Mouse (Mus musculus) left cerebral cortex, adult 8-10 months (tissue): Measurements from ENCODE around the gene Atf6. TPM values are rescaled to one million over a fixed set of nuclear protein-coding genes. Genes with fewer than 3 reads are reported as not detected.

Source experiments
- DNase-seq, 2 experiments: peaks; one replicate each; pipeline ENCODE4 v3.0.0; 2022; ENCODE audit warnings: low spot score in 2 of 2
- total RNA-seq, 4 experiments: library from RNA; stranded (reverse); gene quantifications; 2 replicates each; pipeline ENCODE4 v1.2.4; 2022

Atf6 gene
- total RNA-seq, 4 experiments from 2014 or later, result 51.3 to 62.1 (median 55.1) TPM

DNA sequence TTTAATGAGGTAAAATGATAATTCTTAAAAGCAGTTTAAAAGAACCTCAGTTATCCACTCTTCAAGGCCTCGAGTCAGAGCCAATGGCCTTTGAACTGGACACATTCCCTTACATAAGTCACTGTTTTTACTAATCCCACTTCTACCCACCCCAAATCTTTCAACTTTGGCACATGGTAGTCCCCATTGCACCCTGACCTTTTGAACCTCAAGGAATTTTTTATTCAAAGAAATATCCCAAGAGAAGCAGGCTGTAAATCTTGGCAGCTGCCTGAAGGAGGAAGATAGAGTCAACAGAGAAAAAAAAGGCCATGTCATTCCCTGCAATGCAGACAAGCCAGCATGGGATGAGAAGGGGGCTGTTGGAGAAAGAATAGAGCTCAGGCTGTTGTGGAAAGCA lies 93.1 kb downstream of the Atf6 start:
- DNase-seq, result no peak

DNA sequence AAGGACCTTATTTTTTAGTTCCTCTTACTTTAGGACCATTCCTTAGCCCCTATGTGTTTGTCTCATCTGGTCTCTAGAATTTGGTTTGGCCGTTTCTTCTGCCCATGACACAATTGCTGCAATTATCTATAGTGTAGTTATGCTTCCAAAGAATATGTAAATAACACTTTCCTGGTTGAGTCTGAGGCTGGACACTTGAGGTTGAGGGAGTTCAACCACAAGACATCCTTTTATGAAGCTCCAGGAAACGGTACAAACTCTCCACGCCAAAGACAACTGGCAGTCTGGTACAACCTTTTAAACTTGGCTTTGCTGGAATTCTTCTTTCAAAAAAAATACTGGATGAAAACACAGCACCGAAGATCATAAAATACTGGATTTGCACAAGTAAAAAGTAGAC lies 94.1 kb downstream of the Atf6 start:
- no peak for DNase-seq

DNA sequence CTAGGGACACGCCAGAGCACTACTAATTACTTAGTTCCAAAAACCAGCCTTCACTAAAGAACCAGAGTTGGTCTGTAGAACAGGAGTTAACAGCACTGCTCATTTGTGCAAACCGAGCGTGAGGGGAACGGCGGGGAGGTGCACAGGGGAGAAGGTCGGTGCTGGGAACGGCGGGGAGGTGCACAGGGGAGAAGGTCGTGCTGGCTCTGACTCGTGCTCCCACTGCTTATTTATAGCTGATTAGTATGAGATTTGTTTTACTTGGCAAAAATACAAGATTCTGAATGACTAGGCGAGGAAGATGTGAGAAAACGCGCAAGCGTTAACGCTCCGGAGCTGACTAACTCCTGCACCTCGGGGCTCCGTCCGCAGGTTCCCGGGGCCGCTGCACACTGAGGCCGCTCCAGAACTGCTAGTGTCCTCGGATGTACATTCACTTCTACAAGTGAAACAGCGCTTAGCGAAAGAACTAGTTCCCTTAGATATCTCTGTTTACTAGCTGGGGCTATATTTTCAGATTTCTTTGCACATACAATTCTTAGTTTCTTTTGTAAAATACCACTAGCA lies 96.1 kb downstream of the Atf6 start:
- no peak for DNase-seq

DNA sequence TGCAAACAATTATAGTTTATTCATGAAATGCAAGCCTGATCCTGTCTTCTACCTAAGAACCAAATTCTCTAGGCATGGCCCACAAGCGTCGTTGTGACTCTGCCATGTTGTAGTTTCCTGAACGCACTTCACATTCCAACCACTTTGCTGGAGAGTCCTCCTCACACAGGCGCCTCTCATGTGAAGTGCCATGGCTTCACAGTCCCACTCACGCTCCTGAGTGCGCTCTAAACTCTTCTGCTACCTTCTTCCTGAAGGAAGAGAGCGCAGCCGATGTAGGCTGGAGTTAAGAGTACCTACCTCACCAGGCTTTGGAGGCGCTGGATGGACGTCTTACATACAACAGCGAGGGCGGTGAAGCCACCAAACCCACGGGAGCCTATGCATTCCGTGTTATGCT lies 96.9 kb downstream of the Atf6 start:
- DNase-seq, result no peak

DNA sequence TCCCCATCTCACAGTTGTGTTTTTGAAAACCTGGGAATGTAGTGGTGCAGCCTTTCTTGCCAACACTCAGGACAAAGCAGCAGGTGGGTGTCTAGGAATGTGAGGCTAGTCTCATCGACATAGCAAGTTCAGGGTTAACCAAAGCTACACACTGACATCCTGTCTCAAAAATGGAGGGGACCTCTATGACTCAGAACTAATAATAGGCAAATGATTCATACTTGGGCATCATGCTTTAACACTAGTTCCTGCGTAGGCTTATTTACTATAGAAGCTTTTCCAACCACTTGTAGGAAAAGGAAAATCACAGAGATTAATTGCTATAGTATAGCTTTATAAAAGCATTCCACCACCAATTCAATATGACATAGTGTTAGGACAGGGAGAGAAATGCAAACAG lies 100.6 kb downstream of the Atf6 start:
- no peak for DNase-seq

DNA sequence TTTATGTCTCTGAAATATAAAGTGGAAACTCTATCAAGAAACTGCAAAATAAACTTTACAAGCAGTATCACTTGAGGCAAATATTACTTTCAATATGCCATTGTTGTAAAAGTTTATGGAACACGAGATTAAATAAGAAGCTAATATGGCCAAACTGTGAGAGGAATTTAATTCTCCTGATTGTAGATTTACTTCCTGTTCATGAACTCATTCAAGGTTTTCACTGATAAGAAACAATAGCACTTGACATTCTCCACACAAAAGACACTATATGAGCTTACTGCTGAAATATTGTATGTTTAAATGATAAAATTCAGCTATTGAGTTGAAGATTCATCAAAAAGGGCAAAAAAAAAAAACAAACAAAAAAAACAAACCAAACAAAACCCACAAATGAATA lies 102.8 kb downstream of the Atf6 start:
- DNase-seq, result no peak

DNA sequence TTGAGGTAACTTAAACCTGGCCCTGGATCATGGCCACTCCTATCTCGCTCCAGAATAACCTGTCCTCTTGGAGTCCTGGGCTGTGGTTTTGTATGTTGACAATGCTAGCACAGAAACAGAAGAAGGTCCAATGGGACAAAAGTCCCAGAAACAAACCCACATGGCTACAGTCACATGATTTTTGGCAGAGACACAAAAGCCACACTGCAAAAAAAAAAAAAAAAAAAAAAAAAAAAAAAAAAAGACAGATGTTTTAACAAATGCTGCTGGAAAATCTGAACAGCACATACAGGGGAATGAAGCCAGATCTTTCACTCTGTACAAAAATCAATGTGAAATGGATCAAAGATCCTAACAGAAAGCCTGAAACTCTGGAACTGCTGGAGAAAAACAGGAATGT lies 105.9 kb downstream of the Atf6 start:
- DNase-seq, result no peak

DNA sequence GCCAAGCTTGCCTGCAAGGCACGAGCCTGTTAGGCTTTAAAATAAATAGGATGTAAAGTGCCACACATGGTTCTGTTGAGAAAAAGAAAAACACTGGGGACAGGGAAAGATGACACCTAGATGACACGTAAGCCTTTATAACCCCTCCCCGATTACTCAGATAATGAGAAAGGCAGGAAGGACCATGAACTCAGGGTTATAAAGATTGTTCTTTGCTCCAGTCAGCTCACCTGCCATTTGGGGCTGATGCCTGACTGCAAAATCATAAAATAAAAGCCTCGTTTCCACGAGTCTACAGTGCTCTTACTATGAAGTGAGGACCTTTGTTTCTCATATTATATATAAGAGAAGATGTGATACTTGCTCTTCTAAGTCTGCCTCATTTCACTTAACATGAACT lies 114.0 kb downstream of the Atf6 start:
- DNase-seq, result no peak

DNA sequence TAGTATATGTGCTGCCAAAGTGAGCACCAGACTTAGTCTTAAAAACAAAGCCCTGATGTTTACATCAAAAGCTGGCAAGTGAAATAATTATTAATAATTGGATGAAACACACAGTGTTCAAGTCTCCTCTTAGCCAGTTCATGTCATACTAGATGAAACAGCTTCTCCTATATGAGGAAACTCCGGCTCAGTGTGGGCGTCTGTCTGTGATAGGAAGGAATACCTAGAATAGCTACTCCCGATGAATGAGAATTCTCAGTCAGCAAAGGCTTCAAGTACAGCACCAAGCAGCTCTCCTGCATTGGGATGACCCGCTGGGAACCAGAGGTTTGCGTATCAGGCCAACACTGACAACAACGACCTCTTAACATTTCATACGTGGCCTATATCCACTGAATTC lies 115.8 kb downstream of the Atf6 start:
- DNase-seq, result peak in 1 of 2 experiments; percentile 36

DNA sequence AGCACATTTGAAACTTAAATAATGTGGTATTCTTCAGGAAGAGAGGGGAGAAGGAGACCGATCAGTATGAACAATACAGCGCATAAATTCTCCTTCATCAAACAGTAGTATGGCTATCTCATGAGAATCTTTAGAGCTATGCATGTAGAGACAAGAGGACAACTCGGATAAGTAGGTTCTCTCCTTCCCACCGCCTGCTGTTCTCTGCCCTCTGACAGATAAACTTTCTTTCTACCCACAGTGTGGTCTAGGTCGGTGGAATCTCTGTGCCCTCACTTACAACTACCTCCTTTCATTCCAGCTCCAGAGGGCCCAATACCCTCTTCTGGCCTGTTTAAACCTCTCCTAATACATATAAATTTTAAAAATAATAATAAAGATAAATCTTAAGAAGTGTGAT lies 121.0 kb downstream of the Atf6 start:
- DNase-seq, result no peak

DNA sequence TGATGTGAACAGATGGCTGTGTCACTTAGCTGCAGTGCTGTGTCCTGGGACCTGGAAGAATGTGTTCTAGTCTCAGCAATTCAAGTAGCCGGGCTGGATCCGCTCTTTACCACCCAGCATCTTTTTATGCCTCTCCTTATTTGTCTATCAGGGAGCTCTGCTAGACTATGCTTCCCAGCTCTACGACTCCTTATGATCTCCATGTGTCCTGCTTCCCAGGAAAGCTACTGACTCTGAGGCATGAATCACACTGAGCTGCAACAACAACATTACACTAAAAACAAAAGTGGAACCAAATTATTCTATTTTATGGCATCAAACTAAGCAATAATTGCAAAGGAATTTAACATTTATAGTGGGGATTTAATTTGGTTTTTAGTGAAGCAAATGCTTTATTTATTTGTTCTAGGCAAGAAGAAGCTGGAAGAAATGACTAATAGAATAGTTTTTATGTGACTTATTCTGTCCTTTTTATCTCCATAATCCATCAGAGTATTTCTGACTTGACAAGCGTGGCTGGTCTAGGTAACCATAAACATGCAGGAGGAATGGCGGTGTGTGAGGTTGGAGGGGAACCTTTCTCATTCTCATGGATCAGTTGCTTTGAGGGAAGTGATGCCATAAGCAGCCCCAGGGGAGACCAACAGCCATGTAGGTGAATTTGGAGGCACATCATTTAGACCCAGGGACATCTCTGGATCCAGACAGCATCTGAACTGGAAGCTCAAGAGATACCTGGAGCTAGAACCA lies 125.9 kb downstream of the Atf6 start:
- no peak for DNase-seq

DNA sequence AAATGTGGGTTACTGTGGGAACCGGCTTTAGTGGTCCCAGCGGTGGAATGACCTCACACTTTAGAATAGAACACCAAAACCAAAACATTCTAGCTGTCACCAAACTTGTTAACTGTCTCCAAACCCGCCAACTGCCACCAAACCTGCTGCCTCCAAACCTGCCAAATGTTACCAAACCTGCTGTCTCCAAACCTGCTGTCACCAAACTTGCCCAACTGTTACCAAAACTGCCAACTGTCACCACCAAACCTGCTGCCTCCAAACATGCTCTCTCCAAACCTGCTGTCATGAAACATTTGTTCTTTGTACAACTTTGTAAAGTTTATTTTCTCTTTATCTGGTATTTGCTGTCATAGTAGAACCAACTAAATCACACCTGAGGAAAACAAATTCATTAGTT lies 132.7 kb downstream of the Atf6 start:
- no peak for DNase-seq

DNA sequence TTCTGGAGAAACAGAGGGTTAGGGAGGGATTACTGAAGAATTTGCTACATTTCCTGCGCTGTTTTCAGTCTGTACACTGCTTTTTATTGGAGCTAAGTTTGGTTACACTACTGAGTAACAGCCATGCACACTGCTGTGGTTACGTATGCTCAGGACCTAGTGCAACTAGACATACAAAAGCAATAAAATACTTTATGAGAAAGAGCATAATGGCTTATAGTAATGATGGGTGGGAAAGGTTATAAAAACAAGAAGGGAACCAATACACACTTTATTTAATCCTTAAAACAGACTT lies 135.0 kb downstream of the Atf6 start:
- DNase-seq, result no peak

DNA sequence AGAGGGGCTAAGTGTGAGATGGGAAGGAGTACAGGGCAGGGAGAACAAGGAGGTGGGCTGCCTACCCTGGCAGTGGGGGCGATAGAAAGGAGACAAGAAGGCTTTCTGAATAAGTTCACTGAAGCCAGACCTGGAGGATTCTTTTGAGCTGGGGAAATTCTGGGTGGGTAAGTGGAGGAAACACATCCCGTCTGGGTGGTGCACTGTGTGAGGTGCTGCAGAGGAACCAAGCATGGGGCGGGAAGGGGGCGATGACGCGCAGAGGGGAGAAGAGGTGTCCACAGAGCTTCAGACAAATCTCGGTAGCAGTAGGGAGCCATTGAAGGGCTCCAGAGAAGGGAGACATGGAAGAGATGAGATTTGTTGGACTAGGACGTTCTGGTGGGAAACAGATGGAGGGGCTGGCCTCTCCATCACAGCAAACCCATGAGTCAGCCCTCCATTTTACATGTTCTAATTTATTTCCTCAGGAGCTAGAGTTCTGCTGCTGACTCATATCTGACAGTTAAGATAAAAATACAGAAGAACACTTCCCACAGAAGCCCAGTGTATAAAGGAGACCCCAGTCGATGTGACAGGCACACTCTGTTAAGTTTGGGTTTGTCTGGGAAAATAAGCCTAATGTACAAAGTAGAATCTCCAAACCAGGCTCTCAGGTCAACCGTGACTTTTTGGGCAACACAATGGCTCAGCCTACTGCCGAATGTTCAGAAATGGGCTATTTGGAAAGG lies 135.5 kb downstream of the Atf6 start:
- DNase-seq, result peak; percentile 19 to 51

DNA sequence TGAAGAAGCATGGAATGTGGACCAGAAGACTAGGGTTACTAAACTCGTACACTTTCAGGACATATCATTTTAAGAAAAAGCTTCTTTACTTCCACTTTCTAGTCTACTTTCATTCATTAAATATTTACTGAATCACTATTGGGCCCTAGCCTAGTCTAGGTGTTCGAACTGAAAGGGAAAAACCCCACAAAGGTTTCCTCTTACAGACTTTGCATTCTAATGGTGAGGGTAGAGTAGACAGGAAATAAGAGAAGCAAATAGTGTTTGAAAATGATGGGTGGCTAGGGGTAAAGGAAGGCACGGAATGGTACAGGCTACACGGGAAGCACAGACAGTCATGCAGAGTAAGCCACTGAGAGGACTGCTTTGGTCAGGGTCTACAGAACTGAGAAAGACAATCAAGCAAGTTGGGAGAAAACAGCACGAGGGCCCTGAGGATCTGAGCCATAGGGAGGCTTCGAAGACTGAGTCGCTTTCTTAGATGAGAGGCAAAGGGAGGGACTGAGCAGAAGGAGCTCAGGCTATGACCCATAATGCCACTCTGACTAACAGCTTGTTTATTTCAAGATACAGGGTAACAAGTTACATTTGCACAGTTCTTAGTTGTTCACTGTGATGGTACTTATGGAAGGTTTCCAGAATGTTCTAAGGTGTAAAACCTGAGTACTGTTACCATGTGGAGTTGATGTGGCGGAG lies 138.2 kb downstream of the Atf6 start:
- DNase-seq, result no peak

DNA sequence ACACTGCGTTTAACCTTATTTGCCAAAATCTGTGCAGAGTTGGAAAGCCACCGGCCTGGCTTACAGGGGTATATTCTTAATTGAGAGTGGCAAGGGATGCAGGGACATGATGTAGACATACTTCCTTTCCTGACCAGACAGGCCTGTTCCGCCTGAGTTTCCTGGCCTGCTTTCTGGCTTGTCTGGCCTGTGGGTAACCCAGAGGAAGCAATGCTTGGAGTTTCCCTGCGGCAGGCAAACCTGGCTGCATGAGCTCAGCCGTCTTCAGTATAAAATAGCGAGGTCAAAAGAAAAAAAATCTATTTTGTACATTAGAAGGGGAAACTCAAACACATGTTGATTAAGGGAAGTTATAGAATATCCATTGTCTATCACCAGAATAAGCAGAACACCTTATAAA lies 139.0 kb downstream of the Atf6 start:
- DNase-seq, result no peak

DNA sequence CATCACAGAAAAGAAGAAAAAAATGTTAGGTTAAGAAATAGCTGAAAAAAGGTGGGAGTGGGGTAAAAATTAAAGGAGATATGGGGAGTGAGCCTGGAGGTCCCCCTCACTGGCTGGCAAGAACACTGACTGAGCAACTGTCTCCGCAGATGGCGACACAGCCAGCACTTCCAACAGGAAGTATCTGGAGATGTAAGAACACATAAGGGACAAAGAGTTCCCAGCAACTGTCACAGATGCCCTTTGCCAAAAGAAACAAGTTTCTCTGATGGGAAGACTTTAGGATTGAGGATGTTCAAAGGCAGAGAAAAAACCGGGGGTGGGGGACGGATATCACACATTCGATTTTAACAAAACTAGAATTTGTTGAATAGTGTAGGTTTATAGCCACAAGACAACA lies 146.0 kb downstream of the Atf6 start:
- no peak for DNase-seq

DNA sequence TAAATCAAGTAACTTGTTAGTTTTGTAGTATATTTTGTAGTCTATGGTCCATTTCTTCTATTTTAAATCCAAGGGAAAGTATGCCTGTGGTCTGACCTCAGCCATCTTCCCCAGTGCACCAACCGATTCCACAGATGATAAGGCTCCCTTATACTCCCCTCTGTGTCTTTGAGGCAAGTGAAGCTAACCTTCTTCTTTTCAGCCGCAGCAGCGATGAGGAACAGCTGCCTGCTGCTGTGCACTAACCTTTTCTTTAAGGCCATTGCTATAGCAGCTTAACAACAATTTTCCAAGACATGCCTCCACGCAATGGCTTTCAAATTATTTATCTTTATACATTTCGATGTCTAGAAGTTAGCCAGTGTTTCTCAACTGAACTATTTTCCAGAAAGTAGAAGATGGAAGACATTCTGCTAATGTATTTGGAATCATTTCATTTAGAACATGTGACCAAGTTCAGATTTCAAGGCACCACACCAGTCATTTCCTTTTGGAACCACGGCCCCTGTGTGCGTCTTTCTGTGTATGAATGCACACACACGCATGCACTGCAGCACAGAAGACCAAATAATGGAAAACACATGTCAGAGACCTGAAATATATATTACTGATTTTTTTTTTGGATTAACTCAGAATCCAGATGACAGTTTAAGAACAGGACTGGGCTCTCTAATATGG lies 149.3 kb downstream of the Atf6 start:
- DNase-seq, result no peak

DNA sequence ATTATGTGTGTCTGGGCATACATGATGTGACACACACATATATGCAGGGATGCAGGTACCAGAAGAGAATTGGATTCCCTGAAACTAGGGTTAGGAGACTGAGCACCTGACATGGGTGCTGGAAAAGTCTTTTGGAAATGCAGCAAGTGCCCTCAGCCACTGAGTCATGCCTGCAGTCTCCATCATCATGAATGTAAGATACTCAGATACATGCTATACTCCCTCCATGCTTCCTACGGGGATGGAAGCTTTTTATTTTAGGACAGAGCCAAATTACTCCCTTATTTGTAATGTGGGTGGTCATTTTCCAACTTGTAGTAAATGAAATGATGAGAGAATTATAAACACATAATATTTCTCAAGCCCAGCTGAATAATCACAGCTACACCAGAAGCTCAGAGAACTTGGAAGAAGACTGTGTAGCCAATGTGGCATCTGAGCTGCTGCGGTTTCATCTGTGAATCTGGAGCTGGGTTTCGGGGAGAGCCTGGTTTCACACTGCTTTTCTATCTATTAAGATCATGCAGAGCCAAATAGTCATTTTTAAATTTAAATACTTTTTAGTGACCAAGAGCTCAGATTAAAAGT lies 150.2 kb downstream of the Atf6 start:
- no peak for DNase-seq

DNA sequence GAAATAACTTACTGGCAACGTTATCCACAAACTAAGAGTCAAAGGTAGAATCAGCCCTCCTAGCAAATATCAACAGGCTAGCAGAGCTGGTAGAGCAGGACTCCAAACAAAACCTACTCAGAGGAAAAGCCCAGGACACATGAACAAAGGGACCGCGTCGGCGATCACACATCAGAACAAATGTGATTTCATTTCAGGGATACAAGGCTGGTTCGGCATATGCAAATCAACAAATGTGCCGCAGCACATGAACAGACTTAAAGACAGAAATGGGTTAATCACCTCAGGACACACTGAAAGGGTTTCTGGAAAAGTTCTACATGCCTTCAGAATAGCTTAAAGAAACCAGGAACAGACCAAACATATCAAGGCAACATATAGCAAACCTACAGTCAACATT lies 155.8 kb downstream of the Atf6 start:
- no peak for DNase-seq

DNA sequence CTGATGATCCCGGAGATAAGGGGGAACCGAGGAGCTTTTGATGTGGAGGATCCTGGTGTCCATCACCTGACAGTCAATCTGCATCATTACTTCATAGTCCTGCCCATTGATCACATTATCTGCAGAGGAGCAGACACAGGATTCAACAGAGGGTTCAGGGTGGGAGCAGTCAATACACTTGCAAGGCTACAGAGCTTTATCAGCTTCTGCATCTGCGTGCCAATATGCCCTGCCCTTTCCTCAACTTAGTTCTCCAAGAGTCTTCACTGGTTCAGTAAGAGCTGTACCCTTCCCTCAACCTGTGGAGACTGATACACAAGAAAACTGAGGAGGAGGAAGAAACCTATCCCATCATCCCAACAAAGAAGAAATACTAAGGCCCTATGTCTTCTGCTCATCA lies 157.6 kb downstream of the Atf6 start:
- DNase-seq, result no peak

DNA sequence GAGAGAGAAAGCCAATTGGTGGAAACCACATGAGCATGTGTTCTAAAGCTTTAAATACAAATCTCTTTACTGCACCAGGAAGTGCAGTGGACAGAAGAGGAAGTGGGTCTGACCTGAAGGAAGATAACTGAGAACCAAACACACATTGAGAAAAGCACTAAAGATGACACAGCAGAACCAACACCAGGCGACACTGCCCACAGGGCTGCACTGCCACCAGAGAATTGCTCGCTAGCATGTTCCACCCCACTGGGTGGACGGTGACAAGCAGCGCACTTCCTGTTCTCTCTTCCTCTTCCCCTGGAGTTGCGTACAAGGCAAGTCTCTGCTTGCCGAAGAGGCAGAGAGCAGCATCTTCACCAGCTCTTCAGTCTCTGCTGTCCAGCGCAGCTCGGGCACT lies 158.1 kb downstream of the Atf6 start:
- no peak for DNase-seq
